Mouse (Mus musculus): ENCODE data around the gene Bcar3. TPM values are rescaled to one million over a fixed set of nuclear protein-coding genes. Genes with fewer than 3 reads are reported as not detected.

The Bcar3 gene
- polyA plus RNA-seq, 1 experiment, result 8.8 TPM

DNA sequence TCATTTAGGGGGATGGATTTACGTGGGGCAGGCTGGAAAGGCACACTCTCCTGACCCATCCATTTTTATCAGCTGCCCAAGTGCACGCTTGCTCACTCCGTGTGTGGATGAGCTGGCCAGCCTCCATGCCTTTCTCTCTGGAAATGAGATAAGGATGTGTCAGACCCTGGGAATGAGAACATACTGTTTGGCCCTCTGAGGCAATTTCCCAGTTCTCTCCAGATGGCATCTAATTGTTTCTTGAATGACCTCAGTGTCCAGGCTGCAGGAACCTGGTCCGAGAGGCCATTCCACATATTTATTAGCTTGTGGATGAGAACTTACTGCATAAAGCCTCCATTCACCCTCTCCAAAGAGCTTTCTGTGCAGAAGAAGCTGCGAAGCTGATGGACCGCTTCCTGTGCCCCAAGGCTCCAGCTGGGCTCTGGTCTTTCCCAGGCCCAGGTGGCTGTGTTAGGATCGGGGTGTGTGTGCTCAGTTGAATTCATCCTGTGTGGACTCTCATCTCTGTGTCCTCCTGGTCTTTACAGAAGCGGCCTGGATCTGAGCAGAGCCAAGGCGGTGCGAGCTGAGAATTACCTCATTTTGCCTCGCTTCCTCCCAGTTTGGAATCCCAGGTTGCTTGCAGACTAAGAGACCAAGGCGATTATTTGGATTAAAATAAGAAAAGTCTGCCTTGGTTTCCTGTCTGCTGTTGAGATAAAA is 177.2 kb downstream of the Bcar3 start:
- Histone ChIP-seq H3K27ac (replicated peaks; ENCODE audit: low read depth, low read length) (no peak overlapping the region), H3K4me3 (ENCODE audit: insufficient read depth, low read depth, low read length) (no peak overlapping the region), H3K4me1 (ENCODE audit: control insufficient read depth, insufficient read depth, insufficient read length, low read length) (peaks cover 4% of the 10 kb centered on the region; the same call in 1 of the 2 replicates)

GRCm38 (mm10) chr3:122472412-122472811 is 178.5 kb downstream of the Bcar3 start:
- Histone ChIP-seq H3K4me1 (ENCODE audit: control insufficient read depth, insufficient read depth, insufficient read length, low read length) (peaks cover 4% of the 10 kb centered on the region; the same call in 1 of the 2 replicates), H3K4me3 (ENCODE audit: insufficient read depth, low read depth, low read length) (no peak overlapping the region), H3K27ac (replicated peaks; ENCODE audit: low read depth, low read length) (no peak overlapping the region)

GRCm38 (mm10) chr3:122473523-122474034 is 179.6 kb downstream of the Bcar3 start:
- peaks cover 4% of the 10 kb centered on the region; the same call in 1 of the 2 replicates for H3K4me1 ChIP-seq (ENCODE audit: control insufficient read depth, insufficient read depth, insufficient read length, low read length)
- peak overlapping the region; percentile 45; the same call in 1 of the 2 replicates for H3K27ac ChIP-seq (replicated peaks; ENCODE audit: low read depth, low read length)

DNA sequence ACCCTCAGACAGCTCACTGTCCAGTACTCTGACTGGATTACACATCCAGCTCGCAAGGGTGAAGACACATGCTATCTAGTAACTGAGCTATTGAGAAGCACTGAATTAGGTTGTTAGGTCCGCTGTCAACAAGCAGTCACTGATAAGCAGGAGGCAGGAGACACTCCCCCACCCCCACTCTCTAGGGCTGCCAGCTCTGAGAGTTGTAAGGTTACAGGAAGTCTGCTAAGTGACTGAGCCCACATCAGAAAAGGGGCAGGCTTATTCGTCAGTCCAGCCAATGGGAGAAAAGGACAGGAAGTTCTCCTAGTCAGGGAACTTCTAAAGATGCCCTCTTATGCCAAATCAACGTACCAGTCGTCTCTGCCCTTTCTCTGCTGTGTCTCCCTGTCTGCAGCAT is 180.1 kb downstream of the Bcar3 start:
- no peak overlapping the region for H3K4me3 ChIP-seq (ENCODE audit: insufficient read depth, low read depth, low read length)
- peaks cover 4% of the 10 kb centered on the region; the same call in 1 of the 2 replicates for H3K4me1 ChIP-seq (ENCODE audit: control insufficient read depth, insufficient read depth, insufficient read length, low read length)
- peak overlapping the region; percentile 45; the same call in 1 of the 2 replicates for H3K27ac ChIP-seq (replicated peaks; ENCODE audit: low read depth, low read length)

More at GRCm38 (mm10) chr3:122473523-122474034, 179.6 kb downstream of the Bcar3 start:
- H3K4me3 ChIP-seq (ENCODE audit: insufficient read depth, low read depth, low read length), result no peak overlapping the region

- Histone ChIP-seq H3K27ac (replicated peaks; ENCODE audit: low read depth, low read length) (no peak overlapping the region), H3K4me3 (ENCODE audit: insufficient read depth, low read depth, low read length) (no peak overlapping the region), H3K4me1 (ENCODE audit: control insufficient read depth, insufficient read depth, insufficient read length, low read length) (peaks cover 4% of the 10 kb centered on the region; the same call in 1 of the 2 replicates)
Observed at GRCm38 (mm10) chr3:122474796-122475195, 180.9 kb downstream of the Bcar3 start.

- Histone ChIP-seq H3K27ac (replicated peaks; ENCODE audit: low read depth, low read length) (no peak overlapping the region), H3K4me3 (ENCODE audit: insufficient read depth, low read depth, low read length) (no peak overlapping the region), H3K4me1 (ENCODE audit: control insufficient read depth, insufficient read depth, insufficient read length, low read length) (peaks cover 12% of the 10 kb centered on the region)
Observed at GRCm38 (mm10) chr3:122475735-122476134, 181.8 kb downstream of the Bcar3 start.

DNA sequence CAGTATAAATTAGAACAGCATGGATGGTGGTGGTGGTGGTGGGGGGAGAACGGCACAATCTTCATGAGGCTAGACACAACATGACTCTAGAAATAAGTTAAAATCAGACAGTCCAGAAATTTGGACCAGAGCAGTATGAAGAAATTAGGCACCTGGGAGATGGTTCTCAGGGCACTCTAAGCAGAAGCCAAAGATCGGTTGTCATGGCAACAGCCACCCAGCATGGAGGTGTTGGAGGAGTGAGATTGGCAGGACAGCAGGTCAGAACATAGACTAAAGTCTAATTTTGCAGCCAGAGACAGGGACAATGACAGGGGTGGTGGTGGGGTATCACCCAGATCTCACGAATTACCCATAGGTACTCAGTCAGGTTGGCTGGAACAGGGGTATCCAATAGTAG is 182.7 kb downstream of the Bcar3 start:
- H3K4me1 ChIP-seq (ENCODE audit: control insufficient read depth, insufficient read depth, insufficient read length, low read length), result peaks cover 14% of the 10 kb centered on the region
- no peak overlapping the region for H3K27ac ChIP-seq (replicated peaks; ENCODE audit: low read depth, low read length)
- no peak overlapping the region for H3K4me3 ChIP-seq (ENCODE audit: insufficient read depth, low read depth, low read length)

DNA sequence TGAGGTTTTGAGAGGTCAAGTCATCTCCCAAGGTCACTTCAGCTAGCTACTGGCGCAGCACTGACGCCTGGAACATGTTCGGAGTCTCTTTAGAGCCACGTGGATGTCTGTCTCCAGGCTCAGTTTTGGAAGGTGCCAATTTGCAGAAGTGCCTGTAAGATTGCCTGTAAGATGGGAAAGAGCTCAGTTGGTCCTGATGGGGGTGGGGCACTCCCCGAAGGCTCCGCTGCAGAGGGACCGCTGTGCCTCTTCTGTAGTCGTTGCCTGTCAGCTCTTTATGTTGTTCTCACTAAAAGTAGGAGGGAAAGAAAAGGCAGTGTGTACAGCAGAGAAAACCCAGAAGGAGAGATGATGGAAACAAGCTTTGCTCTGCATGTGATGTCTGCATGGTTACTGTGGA is 183.6 kb downstream of the Bcar3 start:
- Histone ChIP-seq H3K27ac (replicated peaks; ENCODE audit: low read depth, low read length) (no peak overlapping the region), H3K4me3 (ENCODE audit: insufficient read depth, low read depth, low read length) (no peak overlapping the region)

DNA sequence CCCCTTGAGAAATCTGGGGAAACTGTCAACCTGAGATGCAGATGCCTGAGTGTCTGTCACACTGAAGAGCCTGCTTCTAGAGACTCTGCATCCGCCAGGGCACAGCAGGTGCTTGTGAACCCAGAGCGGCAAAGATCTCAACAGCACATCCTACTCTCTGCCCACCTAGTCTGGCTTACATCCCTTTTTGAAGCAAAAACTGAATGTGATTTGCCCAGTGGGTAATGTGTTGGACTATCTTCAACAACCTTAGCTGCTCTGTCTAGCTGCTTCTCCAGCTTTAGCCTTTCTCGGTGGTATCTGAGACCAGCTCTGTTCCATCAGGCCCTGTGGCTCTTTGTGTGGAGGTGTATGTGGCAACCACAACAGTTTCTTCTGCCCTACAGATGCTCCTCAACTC is 184.8 kb downstream of the Bcar3 start:
- Histone ChIP-seq H3K4me1 (ENCODE audit: control insufficient read depth, insufficient read depth, insufficient read length, low read length) (peaks cover 21% of the 10 kb centered on the region), H3K4me3 (ENCODE audit: insufficient read depth, low read depth, low read length) (no peak overlapping the region), H3K27ac (replicated peaks; ENCODE audit: low read depth, low read length) (no peak overlapping the region)

More for the DNA sequence above, 183.6 kb downstream of the Bcar3 start:
- H3K4me1 ChIP-seq (ENCODE audit: control insufficient read depth, insufficient read depth, insufficient read length, low read length), result peaks cover 19% of the 10 kb centered on the region

DNA sequence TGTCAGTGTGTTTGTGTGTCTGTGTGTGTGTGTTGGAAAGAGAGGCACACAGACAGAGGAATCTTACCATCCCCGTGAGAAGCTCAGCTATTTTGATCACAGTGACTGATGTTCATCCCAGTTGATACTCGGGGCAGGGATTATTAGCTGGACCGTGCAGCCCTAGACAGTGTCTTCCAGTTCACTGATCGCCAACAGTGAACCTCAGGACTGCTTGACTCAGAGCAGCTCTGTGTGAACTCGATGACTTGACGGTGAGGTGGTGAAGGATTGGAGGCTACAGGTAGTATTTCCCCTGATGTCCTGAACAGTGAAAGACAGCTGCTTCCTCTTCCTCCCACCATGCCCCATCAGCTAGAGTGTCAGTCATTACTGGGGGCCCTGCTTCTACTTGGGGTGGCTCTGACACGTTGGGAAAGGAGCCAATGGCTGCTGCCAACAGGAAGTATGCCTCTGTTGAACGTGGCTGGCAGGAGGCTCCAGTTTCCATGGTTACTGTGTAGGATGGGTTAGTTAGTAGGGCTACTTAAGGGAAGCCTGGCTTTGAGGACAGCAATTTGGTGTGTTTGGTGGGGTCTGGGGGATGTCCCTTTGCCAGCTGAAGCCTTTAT is 186.2 kb downstream of the Bcar3 start:
- Histone ChIP-seq H3K4me3 (ENCODE audit: insufficient read depth, low read depth, low read length) (no peak overlapping the region), H3K27ac (replicated peaks; ENCODE audit: low read depth, low read length) (no peak overlapping the region), H3K4me1 (ENCODE audit: control insufficient read depth, insufficient read depth, insufficient read length, low read length) (peaks cover 30% of the 10 kb centered on the region)

GRCm38 (mm10) chr3:122480986-122481385 is 187.1 kb downstream of the Bcar3 start:
- peaks cover 32% of the 10 kb centered on the region for H3K4me1 ChIP-seq (ENCODE audit: control insufficient read depth, insufficient read depth, insufficient read length, low read length)
- H3K27ac ChIP-seq (replicated peaks; ENCODE audit: low read depth, low read length), result no peak overlapping the region
- no peak overlapping the region for H3K4me3 ChIP-seq (ENCODE audit: insufficient read depth, low read depth, low read length)

DNA sequence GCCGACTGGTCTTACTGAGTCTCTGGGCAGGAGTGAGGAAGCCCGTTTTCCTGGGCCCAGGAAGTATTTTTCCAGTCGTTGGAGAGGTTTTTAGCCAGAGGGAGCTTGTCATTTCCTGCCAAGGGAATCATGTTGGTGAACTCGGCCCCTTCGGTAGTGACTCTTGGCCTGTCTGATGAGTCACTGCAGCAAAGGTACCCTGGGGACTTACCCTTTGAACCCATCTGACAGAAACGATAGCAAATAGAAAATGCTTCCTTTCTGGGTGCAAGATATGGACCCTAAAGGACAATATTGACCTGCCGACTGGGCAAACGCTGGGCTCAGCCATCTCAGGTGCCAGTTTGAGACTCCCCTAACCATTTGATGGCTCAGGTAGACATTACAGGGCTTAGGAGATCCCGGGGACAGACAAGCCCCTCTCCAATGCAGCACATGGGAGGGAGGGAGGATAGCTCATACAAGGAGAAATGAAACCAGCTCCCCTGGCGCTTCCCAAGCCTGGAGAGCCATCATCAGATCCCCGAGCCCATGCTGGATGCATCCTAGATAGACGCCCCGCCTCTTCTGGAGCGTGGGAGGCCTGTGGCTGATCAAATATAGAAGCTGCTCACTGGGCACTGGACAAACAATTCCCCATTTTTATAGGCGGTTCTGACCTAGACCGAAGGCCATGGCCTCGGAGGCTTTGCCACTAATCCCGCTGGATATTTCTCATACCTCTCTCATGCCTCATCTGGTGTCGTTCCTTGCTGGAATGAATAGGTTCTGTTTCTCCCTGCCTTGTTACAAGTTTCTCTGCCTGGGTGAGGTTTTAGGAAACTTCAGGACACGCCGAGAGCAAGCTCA is 188.2 kb downstream of the Bcar3 start:
- Histone ChIP-seq H3K4me1 (ENCODE audit: control insufficient read depth, insufficient read depth, insufficient read length, low read length) (peaks cover 32% of the 10 kb centered on the region), H3K27ac (replicated peaks; ENCODE audit: low read depth, low read length) (peak overlapping the region; percentile 70), H3K4me3 (ENCODE audit: insufficient read depth, low read depth, low read length) (no peak overlapping the region)

GRCm38 (mm10) chr3:122483066-122483782 is 189.3 kb downstream of the Bcar3 start:
- Histone ChIP-seq H3K4me1 (ENCODE audit: control insufficient read depth, insufficient read depth, insufficient read length, low read length) (peaks cover 32% of the 10 kb centered on the region), H3K27ac (replicated peaks; ENCODE audit: low read depth, low read length) (peak overlapping the region; percentile 46), H3K4me3 (ENCODE audit: insufficient read depth, low read depth, low read length) (peak overlapping the region; percentile 43; the same call in 1 of the 2 replicates)

GRCm38 (mm10) chr3:122483783-122484130 is 189.8 kb downstream of the Bcar3 start:
- H3K4me3 ChIP-seq (ENCODE audit: insufficient read depth, low read depth, low read length), result peak overlapping the region; percentile 43
- peaks cover 34% of the 10 kb centered on the region for H3K4me1 ChIP-seq (ENCODE audit: control insufficient read depth, insufficient read depth, insufficient read length, low read length)
- peak overlapping the region; percentile 55 for H3K27ac ChIP-seq (replicated peaks; ENCODE audit: low read depth, low read length)
